Mouse (Mus musculus): ENCODE results near the gene Ccl7.

DNA sequence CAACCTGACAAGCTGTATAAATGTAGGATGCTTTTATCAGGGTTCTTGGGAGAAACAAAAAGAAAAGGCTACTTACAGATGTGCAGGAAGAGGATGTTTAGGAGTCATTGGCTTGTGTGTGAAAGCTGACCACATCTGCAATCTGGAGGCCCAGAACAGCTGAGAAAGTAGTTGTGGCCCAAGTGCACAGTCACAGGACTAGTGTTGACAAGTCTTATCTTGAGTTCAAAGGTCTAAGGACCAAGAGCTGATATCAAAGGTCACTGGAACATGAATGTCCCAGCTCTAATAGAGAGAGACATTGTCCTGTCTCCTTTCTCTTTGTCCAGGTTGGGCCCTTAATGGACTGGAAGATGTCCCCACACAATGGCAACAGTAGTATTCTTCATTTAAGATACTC, 25.7 kb upstream of the Ccl7 start:
- TF ChIP-seq CTCF (IDR thresholded peaks at IDR 0.05; ENCODE audit: low read depth) (no peak), EP300 (IDR thresholded peaks at IDR 0.05; ENCODE audit: low read depth) (no peak)

Measured in heart, postnatal 0 days (tissue).